Mouse (Mus musculus) midbrain, embryonic 11.5 days (tissue): ENCODE results near the gene Tspyl3. TPM values are rescaled to one million over a fixed set of nuclear protein-coding genes. Genes with fewer than 3 reads are reported as not detected.

Experiments used
- ATAC-seq: fragments of 200-750 bp; cut with Nextera tagmentation; 2 replicates; pipeline ENCODE4 v1.8.0; 2017; ENCODE audit warnings: moderate TSS enrichment, moderate library complexity; ENCODE audit not compliant: low FRiP score
- DNase-seq: peaks from one replicate; pipeline ENCODE4 v3.0.0; 2015; ENCODE audit warnings: low spot score; ENCODE audit errors: missing footprints
- H3K27ac ChIP-seq: fragments of 300-500 bp; sonication (generic); 2 replicates; pipeline ENCODE4 v1.5.1; 2014; ENCODE audit warnings: low read depth, low read length
- H3K27me3 ChIP-seq: fragments of 300-500 bp; sonication (generic); 2 replicates; pipeline ENCODE4 v1.6.1; 2014; ENCODE audit warnings: mild to moderate bottlenecking, low read length, moderate library complexity, mixed read lengths; ENCODE audit not compliant: control insufficient read depth, insufficient read depth
- H3K36me3 ChIP-seq: fragments of 300-500 bp; sonication (generic); 2 replicates; pipeline ENCODE4 v1.6.1; 2014; ENCODE audit warnings: mild to moderate bottlenecking, low read length, moderate library complexity, mixed read lengths; ENCODE audit not compliant: control insufficient read depth, insufficient read depth
- H3K4me1 ChIP-seq: fragments of 300-500 bp; sonication (generic); 2 replicates; pipeline ENCODE4 v1.6.1; 2014; ENCODE audit warnings: low read length; ENCODE audit not compliant: control insufficient read depth, insufficient read depth
- H3K4me2 ChIP-seq: fragments of 300-500 bp; sonication (generic); 2 replicates; pipeline ENCODE4 v1.6.1; 2014; ENCODE audit warnings: mild to moderate bottlenecking, moderate library complexity
- H3K4me3 ChIP-seq: fragments of 300-500 bp; sonication (generic); 2 replicates; pipeline ENCODE4 v1.5.1; 2014; ENCODE audit warnings: low read depth, low read length
- H3K9ac ChIP-seq: fragments of 300-500 bp; sonication (generic); 2 replicates; pipeline ENCODE4 v1.6.1; 2014; ENCODE audit warnings: low read length
- H3K9me3 ChIP-seq: fragments of 300-500 bp; sonication (generic); 2 replicates; pipeline ENCODE4 v1.6.1; 2016; ENCODE audit warnings: low read length; ENCODE audit not compliant: control insufficient read depth
- WGBS: fragments of 180-500 bp; shearing (Covaris S2); extraction: QIAGEN DNeasy Blood & Tissue Kit; methylation state at CpG from one replicate; pipeline ENCODE4 v1.1.7; 2014; 5-methylcytosine and 5-hydroxymethylcytosine counted together
- polyA plus RNA-seq: library from polyadenylated mRNA; unstranded; fragments of >200 nt; fragmentation: Nextera tagmentation; extraction: Ambion mirVana; gene quantifications from 2 replicates; pipeline ENCODE4 v1.2.1, GENCODE M21; 2014

Tspyl3 gene
- polyA plus RNA-seq, 1 experiment from 2014 or later, result 6.2 TPM

GRCm38 (mm10) chr2:153194255-153194654 is 31.0 kb downstream of the Tspyl3 start:
- Histone ChIP-seq H3K27ac (no peak overlapping the region), H3K27me3 (no peaks in the 10 kb centered on the region), H3K9me3 (no peaks in the 10 kb centered on the region), H3K4me2 (no peak overlapping the region), H3K4me1 (no peaks in the 10 kb centered on the region), H3K9ac (no peak overlapping the region), H3K36me3 (peaks cover 33% of the 10 kb centered on the region), H3K4me3 (no peak overlapping the region)
- DNase-seq, result no peak
- 94% methylated on average over 3 of the region's 3 CpGs for WGBS
- ATAC-seq, result no peak

DNA sequence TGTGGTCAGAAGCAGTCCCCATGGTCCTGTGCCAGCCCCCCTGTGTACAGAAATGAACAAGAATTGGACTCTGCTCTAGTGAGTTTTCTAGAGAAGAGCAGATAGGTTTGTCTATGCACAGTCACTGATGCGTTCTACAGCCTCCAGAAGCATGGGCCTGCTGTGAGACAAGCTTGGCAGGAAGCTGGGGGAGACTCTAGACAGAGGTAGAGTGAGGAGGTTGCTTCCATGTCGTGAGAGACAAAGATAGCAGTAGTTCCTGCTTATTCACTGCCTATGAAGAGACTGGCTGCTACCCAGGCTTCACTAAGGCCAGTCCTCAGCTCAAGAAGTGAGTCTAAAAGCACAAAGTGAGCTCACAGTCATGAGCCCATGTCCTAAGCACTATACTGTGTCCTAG is 34.0 kb downstream of the Tspyl3 start:
- Histone ChIP-seq H3K4me1 (no peaks in the 10 kb centered on the region), H3K36me3 (peaks cover 41% of the 10 kb centered on the region), H3K9ac (no peak overlapping the region), H3K27ac (no peak overlapping the region), H3K27me3 (no peaks in the 10 kb centered on the region), H3K4me3 (no peak overlapping the region), H3K9me3 (no peaks in the 10 kb centered on the region), H3K4me2 (no peak overlapping the region)
- ATAC-seq, result no peak
- 87% methylated on average over 2 of the region's 2 CpGs for WGBS
- no peak for DNase-seq

DNA sequence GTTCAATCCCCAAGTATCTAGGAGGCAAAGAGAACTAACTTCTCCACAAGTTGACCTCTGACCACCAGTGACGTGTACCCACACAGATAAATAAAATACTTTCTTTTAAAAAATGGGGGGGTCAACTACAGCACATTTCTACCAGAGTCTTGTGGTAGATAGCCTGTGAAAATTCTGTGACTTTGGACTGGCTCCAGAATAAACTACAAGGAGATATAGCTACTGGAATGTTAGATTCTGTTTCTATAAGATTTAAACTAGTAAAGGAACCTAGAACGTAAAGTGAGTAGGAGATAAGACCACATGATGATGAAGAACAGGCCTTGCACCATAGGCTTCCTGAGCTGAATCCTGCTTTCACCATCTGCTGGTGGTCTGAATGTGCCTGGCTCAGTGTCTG is 37.4 kb downstream of the Tspyl3 start:
- H3K9me3 ChIP-seq, result no peaks in the 10 kb centered on the region
- ATAC-seq, result no peak
- H3K4me3 ChIP-seq, result no peak overlapping the region
- no peak for DNase-seq
- H3K27me3 ChIP-seq, result no peaks in the 10 kb centered on the region
- no peak overlapping the region for H3K27ac ChIP-seq
- no peak overlapping the region for H3K9ac ChIP-seq
- H3K36me3 ChIP-seq, result peaks cover 32% of the 10 kb centered on the region
- WGBS, result 94% methylated on average over 2 of the region's 2 CpGs
- H3K4me1 ChIP-seq, result no peaks in the 10 kb centered on the region
- H3K4me2 ChIP-seq, result no peak overlapping the region

GRCm38 (mm10) chr2:153186176-153186591 is 39.1 kb downstream of the Tspyl3 start:
- no peak for DNase-seq
- Histone ChIP-seq H3K4me2 (no peak overlapping the region), H3K27me3 (no peaks in the 10 kb centered on the region), H3K9ac (no peak overlapping the region), H3K9me3 (no peaks in the 10 kb centered on the region), H3K27ac (no peak overlapping the region), H3K36me3 (peaks cover 26% of the 10 kb centered on the region), H3K4me3 (no peak overlapping the region), H3K4me1 (no peaks in the 10 kb centered on the region)
- ATAC-seq, result no peak
- 88% methylated on average over 2 of the region's 2 CpGs for WGBS

DNA sequence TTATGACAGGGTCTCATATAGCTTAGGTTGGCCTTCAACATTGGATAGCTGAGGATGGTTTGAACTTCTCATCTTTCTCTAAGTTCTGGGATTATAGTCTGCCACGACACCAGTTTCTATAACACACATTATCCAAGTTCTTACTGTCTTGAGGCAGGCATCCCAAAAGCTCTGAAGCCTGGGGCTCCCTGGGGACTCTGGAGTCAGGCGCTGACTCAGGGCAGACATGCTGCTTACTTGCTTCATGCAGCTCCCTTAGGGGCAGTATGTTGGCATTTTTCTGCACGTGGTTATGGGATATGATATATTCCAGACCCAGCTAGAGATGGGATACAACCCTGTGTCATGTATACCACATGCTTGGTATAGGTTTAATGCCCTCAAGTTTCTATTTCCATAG is 45.3 kb downstream of the Tspyl3 start:
- no peaks in the 10 kb centered on the region for H3K4me1 ChIP-seq
- no peak overlapping the region for H3K4me2 ChIP-seq
- H3K36me3 ChIP-seq, result peaks cover 5% of the 10 kb centered on the region; the same call in 1 of the 2 replicates
- 86% methylated on average over 3 of the region's 3 CpGs for WGBS
- H3K4me3 ChIP-seq, result no peak overlapping the region
- H3K27me3 ChIP-seq, result no peaks in the 10 kb centered on the region
- no peak overlapping the region for H3K9ac ChIP-seq
- no peak for DNase-seq
- no peaks in the 10 kb centered on the region for H3K9me3 ChIP-seq
- no peak overlapping the region for H3K27ac ChIP-seq
- ATAC-seq, result no peak

DNA sequence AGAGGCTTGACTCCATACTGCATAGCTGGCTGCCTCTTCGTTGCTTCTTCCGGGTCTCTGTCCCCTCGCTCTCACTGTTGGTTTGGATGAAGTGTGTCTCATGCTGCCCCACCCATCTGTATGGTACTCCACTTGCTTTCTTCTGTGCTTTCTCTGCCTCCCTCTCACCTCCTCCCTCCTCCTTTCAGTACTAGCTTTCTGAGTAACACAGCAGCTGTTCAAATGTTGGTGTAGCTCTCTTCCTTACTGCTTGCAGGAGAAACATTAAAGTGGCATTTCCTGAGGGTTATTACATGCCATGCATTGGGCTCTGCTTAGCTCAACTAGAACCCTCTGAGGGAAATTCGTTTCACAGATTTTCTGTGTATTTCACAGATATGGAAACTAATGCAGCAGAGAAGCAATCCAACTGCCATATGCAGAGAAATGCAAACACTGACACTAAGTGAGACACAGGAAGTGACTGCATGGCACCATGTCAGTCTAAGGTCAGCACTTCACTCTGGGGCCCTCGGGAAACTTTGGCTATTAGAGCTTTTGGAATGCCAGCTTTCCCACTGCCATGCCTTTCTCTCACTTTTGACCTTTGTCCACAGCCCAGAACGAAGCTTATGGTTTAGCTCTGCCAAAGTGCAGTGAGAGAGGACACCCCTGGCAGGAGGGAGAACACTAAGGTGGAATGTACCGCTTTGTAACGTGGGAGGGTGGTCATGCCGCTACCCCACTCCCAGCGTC is 45.9 kb downstream of the Tspyl3 start:
- DNase-seq, result no peak
- Histone ChIP-seq H3K27ac (no peak overlapping the region), H3K9ac (no peak overlapping the region), H3K4me3 (no peak overlapping the region), H3K36me3 (peaks cover 5% of the 10 kb centered on the region; the same call in 1 of the 2 replicates), H3K4me2 (no peak overlapping the region), H3K9me3 (no peaks in the 10 kb centered on the region), H3K27me3 (no peaks in the 10 kb centered on the region), H3K4me1 (no peaks in the 10 kb centered on the region)
- 88% methylated on average over 10 of the region's 10 CpGs for WGBS
- no peak for ATAC-seq

GRCm38 (mm10) chr2:153177188-153177587 is 48.1 kb downstream of the Tspyl3 start:
- H3K4me3 ChIP-seq, result no peak overlapping the region
- 92% methylated on average over 3 of the region's 3 CpGs for WGBS

GRCm38 (mm10) chr2:153175995-153176570 is 49.2 kb downstream of the Tspyl3 start:
- Histone ChIP-seq H3K4me1 (no peaks in the 10 kb centered on the region), H3K36me3 (no peaks in the 10 kb centered on the region), H3K27ac (no peak overlapping the region)

More at GRCm38 (mm10) chr2:153177188-153177587, 48.1 kb downstream of the Tspyl3 start:
- no peak overlapping the region for H3K27ac ChIP-seq
- no peaks in the 10 kb centered on the region for H3K9me3 ChIP-seq
- no peak for ATAC-seq
- H3K4me2 ChIP-seq, result no peak overlapping the region
- DNase-seq, result no peak
- H3K4me1 ChIP-seq, result no peaks in the 10 kb centered on the region
- no peak overlapping the region for H3K9ac ChIP-seq
- no peaks in the 10 kb centered on the region for H3K27me3 ChIP-seq
- 0 out of 2 replicates have a peak, but pooled peaks cover under 1% of the 10 kb centered on the region for H3K36me3 ChIP-seq

More at GRCm38 (mm10) chr2:153175995-153176570, 49.2 kb downstream of the Tspyl3 start:
- H3K9ac ChIP-seq, result no peak overlapping the region
- H3K4me3 ChIP-seq, result no peak overlapping the region
- H3K4me2 ChIP-seq, result no peak overlapping the region
- H3K9me3 ChIP-seq, result no peaks in the 10 kb centered on the region
- DNase-seq (no peak), ATAC-seq (no peak)
- WGBS, result 77% methylated on average over 8 of the region's 8 CpGs
- no peaks in the 10 kb centered on the region for H3K27me3 ChIP-seq
